Mouse (Mus musculus): Measurements from ENCODE around the gene Vps13a. TPM values are rescaled to one million over a fixed set of nuclear protein-coding genes. Genes with fewer than 3 reads are reported as not detected.
"Not testable (repeated sequence)": the region's sequence is repeated elsewhere in the genome, so short reads cannot be mapped to it uniquely, and the experiment has no call there.

Gene Vps13a
- polyA plus RNA-seq, 1 experiment from 2014 or later = 10.0 TPM

- ATAC-seq (ENCODE audit: insufficient read depth, low FRiP score) = no peak
- H3K27ac ChIP-seq (ENCODE audit: low read length) = no peak overlapping the region
- H3K27me3 ChIP-seq (ENCODE audit: control insufficient read depth, insufficient read depth, low read length) = no peaks in the 10 kb centered on the region
- no peaks in the 10 kb centered on the region for H3K4me1 ChIP-seq (ENCODE audit: control insufficient read depth, insufficient read depth, low read length)
- H3K36me3 ChIP-seq (ENCODE audit: control insufficient read depth, insufficient read depth, low read length) = no peaks in the 10 kb centered on the region
- no peak overlapping the region for H3K9ac ChIP-seq (ENCODE audit: low read length)
- no peaks in the 10 kb centered on the region for H3K9me3 ChIP-seq (replicated peaks; ENCODE audit: control insufficient read depth, low read length)
- H3K4me2 ChIP-seq (ENCODE audit: low read depth, low read length) = no peak overlapping the region
- 77% methylated on average over 3 of the region's 3 CpGs for WGBS
- no peak overlapping the region for H3K4me3 ChIP-seq (replicated peaks; ENCODE audit: low read length)
Measured at GRCm38 (mm10) chr19:16802123-16802522, 21.4 kb upstream of the Vps13a start.

GRCm38 (mm10) chr19:16797923-16798322 is 17.2 kb upstream of the Vps13a start:
- H3K4me3 ChIP-seq (replicated peaks; ENCODE audit: low read length) = no peak overlapping the region
- ATAC-seq (ENCODE audit: insufficient read depth, low FRiP score) = no peak
- H3K9ac ChIP-seq (ENCODE audit: low read length) = no peak overlapping the region
- H3K27ac ChIP-seq (ENCODE audit: low read length) = no peak overlapping the region
- no peaks in the 10 kb centered on the region for H3K4me1 ChIP-seq (ENCODE audit: control insufficient read depth, insufficient read depth, low read length)
- H3K9me3 ChIP-seq (replicated peaks; ENCODE audit: control insufficient read depth, low read length) = no peaks in the 10 kb centered on the region
- no peaks in the 10 kb centered on the region for H3K36me3 ChIP-seq (ENCODE audit: control insufficient read depth, insufficient read depth, low read length)
- 75% methylated on average over 4 of the region's 4 CpGs for WGBS
- no peak overlapping the region for H3K4me2 ChIP-seq (ENCODE audit: low read depth, low read length)
- no peaks in the 10 kb centered on the region for H3K27me3 ChIP-seq (ENCODE audit: control insufficient read depth, insufficient read depth, low read length)

GRCm38 (mm10) chr19:16794486-16794885 is 13.8 kb upstream of the Vps13a start:
- not testable (repeated sequence) for H3K4me3 ChIP-seq (replicated peaks; ENCODE audit: low read length); H3K4me2 ChIP-seq (ENCODE audit: low read depth, low read length); H3K9ac ChIP-seq (ENCODE audit: low read length); ATAC-seq (ENCODE audit: insufficient read depth, low FRiP score); H3K27me3 ChIP-seq (ENCODE audit: control insufficient read depth, insufficient read depth, low read length); H3K4me1 ChIP-seq (ENCODE audit: control insufficient read depth, insufficient read depth, low read length); H3K27ac ChIP-seq (ENCODE audit: low read length); H3K9me3 ChIP-seq (replicated peaks; ENCODE audit: control insufficient read depth, low read length); H3K36me3 ChIP-seq (ENCODE audit: control insufficient read depth, insufficient read depth, low read length)
- WGBS = 82% methylated on average over 3 of the region's 3 CpGs

- Histone ChIP-seq H3K27ac (ENCODE audit: low read length) (no peak overlapping the region), H3K9me3 (replicated peaks; ENCODE audit: control insufficient read depth, low read length) (no peaks in the 10 kb centered on the region), H3K4me3 (replicated peaks; ENCODE audit: low read length) (no peak overlapping the region), H3K27me3 (ENCODE audit: control insufficient read depth, insufficient read depth, low read length) (no peaks in the 10 kb centered on the region), H3K4me2 (ENCODE audit: low read depth, low read length) (no peak overlapping the region), H3K4me1 (ENCODE audit: control insufficient read depth, insufficient read depth, low read length) (no peaks in the 10 kb centered on the region), H3K36me3 (ENCODE audit: control insufficient read depth, insufficient read depth, low read length) (no peaks in the 10 kb centered on the region), H3K9ac (ENCODE audit: low read length) (no peak overlapping the region)
- ATAC-seq (ENCODE audit: insufficient read depth, low FRiP score) = no peak
- 75% methylated on average over 4 of the region's 4 CpGs for WGBS
Measured at GRCm38 (mm10) chr19:16789930-16790329, 9.2 kb upstream of the Vps13a start.

DNA sequence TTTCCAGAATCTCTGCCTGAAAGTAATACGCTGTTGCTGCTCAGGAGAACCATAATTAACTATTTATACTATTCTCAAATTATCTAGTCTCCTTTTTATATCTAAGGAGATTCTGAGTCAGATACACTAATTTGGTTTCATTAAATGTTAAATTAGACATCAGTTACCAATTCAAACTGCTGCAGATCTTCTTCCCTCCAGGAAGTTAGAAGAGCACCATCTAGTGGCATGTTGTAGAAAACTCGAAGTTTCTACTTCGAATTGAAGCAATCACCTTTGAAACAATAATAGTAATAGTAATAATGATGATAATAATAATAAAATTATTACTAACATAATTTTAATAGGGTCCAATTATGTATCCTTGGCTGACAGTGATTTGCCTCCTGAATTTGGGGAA is 4.1 kb upstream of the Vps13a start:
- no peaks in the 10 kb centered on the region for H3K27me3 ChIP-seq (ENCODE audit: control insufficient read depth, insufficient read depth, low read length)

GRCm38 (mm10) chr19:16781406-16782019 is 780 bp upstream of the Vps13a start:
- Histone ChIP-seq H3K27ac (ENCODE audit: low read length) (no peak overlapping the region), H3K9ac (ENCODE audit: low read length) (peak overlapping the region; percentile 65), H3K4me3 (replicated peaks; ENCODE audit: low read length) (peak overlapping the region; percentile 62), H3K9me3 (replicated peaks; ENCODE audit: control insufficient read depth, low read length) (no peaks in the 10 kb centered on the region), H3K27me3 (ENCODE audit: control insufficient read depth, insufficient read depth, low read length) (no peaks in the 10 kb centered on the region), H3K4me1 (ENCODE audit: control insufficient read depth, insufficient read depth, low read length) (peaks cover 3% of the 10 kb centered on the region; the same call in 1 of the 2 replicates), H3K36me3 (ENCODE audit: control insufficient read depth, insufficient read depth, low read length) (no peaks in the 10 kb centered on the region), H3K4me2 (ENCODE audit: low read depth, low read length) (peak overlapping the region; percentile 79)
- WGBS = 11% methylated on average over 10 of the region's 10 CpGs
- ATAC-seq (ENCODE audit: insufficient read depth, low FRiP score) = no peak; the same call in 1 of the 2 replicates

More for the DNA sequence above, 4.1 kb upstream of the Vps13a start:
- H3K4me1 ChIP-seq (ENCODE audit: control insufficient read depth, insufficient read depth, low read length) = no peaks in the 10 kb centered on the region
- no peak for ATAC-seq (ENCODE audit: insufficient read depth, low FRiP score)
- no peak overlapping the region for H3K27ac ChIP-seq (ENCODE audit: low read length)
- WGBS = 26% methylated on average over 3 of the region's 3 CpGs
- H3K9ac ChIP-seq (ENCODE audit: low read length) = no peak overlapping the region
- H3K4me3 ChIP-seq (replicated peaks; ENCODE audit: low read length) = no peak overlapping the region
- no peak overlapping the region for H3K4me2 ChIP-seq (ENCODE audit: low read depth, low read length)
- H3K9me3 ChIP-seq (replicated peaks; ENCODE audit: control insufficient read depth, low read length) = no peaks in the 10 kb centered on the region
- H3K36me3 ChIP-seq (ENCODE audit: control insufficient read depth, insufficient read depth, low read length) = no peaks in the 10 kb centered on the region

DNA sequence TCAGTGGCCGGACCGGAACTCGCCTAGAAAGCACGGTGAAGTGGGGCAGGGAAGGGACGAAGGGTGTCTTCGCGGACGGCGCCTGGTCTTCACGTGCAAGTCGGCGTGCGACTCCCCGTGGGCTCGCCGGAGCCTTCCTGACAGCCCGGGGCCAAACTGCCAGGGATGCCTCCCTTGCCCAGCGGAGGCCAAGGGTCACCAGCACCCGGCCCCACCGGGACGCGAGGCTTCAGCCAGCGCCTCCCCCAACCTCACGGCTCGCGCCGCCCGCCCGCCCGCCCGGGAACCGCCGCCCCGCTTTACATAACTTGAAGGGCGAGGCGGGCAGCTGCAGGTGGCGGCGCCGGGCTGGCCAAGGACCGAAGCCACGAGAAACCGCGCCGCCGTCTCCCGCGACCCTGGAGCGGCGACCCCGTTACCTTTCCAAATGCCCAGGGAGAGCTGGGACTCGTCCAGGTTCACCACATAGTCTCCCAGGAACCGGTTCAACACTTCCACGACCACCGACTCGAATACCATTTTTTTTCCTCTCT is 416 bp downstream of the Vps13a start:
- peak; percentile 57; the same call in 1 of the 2 replicates for ATAC-seq (ENCODE audit: insufficient read depth, low FRiP score)
- Histone ChIP-seq H3K27ac (ENCODE audit: low read length) (no peak overlapping the region), H3K4me1 (ENCODE audit: control insufficient read depth, insufficient read depth, low read length) (peaks cover 3% of the 10 kb centered on the region; the same call in 1 of the 2 replicates), H3K4me3 (replicated peaks; ENCODE audit: low read length) (peak overlapping the region; percentile 62), H3K9me3 (replicated peaks; ENCODE audit: control insufficient read depth, low read length) (no peaks in the 10 kb centered on the region), H3K27me3 (ENCODE audit: control insufficient read depth, insufficient read depth, low read length) (no peaks in the 10 kb centered on the region), H3K9ac (ENCODE audit: low read length) (peak overlapping the region; percentile 81), H3K4me2 (ENCODE audit: low read depth, low read length) (peak overlapping the region; percentile 92), H3K36me3 (ENCODE audit: control insufficient read depth, insufficient read depth, low read length) (no peaks in the 10 kb centered on the region)
- under 1% methylated on average over 55 of the region's 55 CpGs for WGBS

GRCm38 (mm10) chr19:16779786-16780185 is 947 bp downstream of the Vps13a start:
- Histone ChIP-seq H3K27me3 (ENCODE audit: control insufficient read depth, insufficient read depth, low read length) (no peaks in the 10 kb centered on the region), H3K9me3 (replicated peaks; ENCODE audit: control insufficient read depth, low read length) (no peaks in the 10 kb centered on the region), H3K36me3 (ENCODE audit: control insufficient read depth, insufficient read depth, low read length) (no peaks in the 10 kb centered on the region), H3K4me1 (ENCODE audit: control insufficient read depth, insufficient read depth, low read length) (peaks cover 3% of the 10 kb centered on the region; the same call in 1 of the 2 replicates), H3K4me3 (replicated peaks; ENCODE audit: low read length) (peak overlapping the region; percentile 62), H3K27ac (ENCODE audit: low read length) (no peak overlapping the region), H3K9ac (ENCODE audit: low read length) (peak overlapping the region; percentile 81), H3K4me2 (ENCODE audit: low read depth, low read length) (peak overlapping the region; percentile 92)
- 14% methylated on average over 8 of the region's 8 CpGs for WGBS
- no peak for ATAC-seq (ENCODE audit: insufficient read depth, low FRiP score)

GRCm38 (mm10) chr19:16779281-16779680 is 1.5 kb downstream of the Vps13a start:
- peak overlapping the region; percentile 11; the same call in 1 of the 2 replicates for H3K4me3 ChIP-seq (replicated peaks; ENCODE audit: low read length)
- H3K4me1 ChIP-seq (ENCODE audit: control insufficient read depth, insufficient read depth, low read length) = peaks cover 3% of the 10 kb centered on the region; the same call in 1 of the 2 replicates
- H3K36me3 ChIP-seq (ENCODE audit: control insufficient read depth, insufficient read depth, low read length) = no peaks in the 10 kb centered on the region
- WGBS = 63% methylated on average over 5 of the region's 5 CpGs
- no peaks in the 10 kb centered on the region for H3K9me3 ChIP-seq (replicated peaks; ENCODE audit: control insufficient read depth, low read length)
- H3K27ac ChIP-seq (ENCODE audit: low read length) = no peak overlapping the region
- no peak for ATAC-seq (ENCODE audit: insufficient read depth, low FRiP score)
- no peaks in the 10 kb centered on the region for H3K27me3 ChIP-seq (ENCODE audit: control insufficient read depth, insufficient read depth, low read length)
- H3K4me2 ChIP-seq (ENCODE audit: low read depth, low read length) = no peak overlapping the region; the same call in 1 of the 2 replicates
- H3K9ac ChIP-seq (ENCODE audit: low read length) = 0 out of 2 replicates have a peak overlapping the region, but pooled peaks have one; percentile 26

Data from stomach, embryonic 16.5 days (tissue).